Mouse (Mus musculus) bone marrow, adult 2 months (tissue): ENCODE data around the gene Ocm.

Experiments
- CTCF ChIP-seq: fragments of 200-500 bp; IDR thresholded peaks from 2 replicates; pipeline ENCODE4 v1.5.1; 2011; ENCODE audit warnings: low read length, control low read depth; ENCODE audit not compliant: control insufficient read depth, insufficient read depth
- POLR2A ChIP-seq: fragments of 200-500 bp; IDR thresholded peaks from 2 replicates; pipeline ENCODE4 v1.6.1; 2011; ENCODE audit warnings: low read depth, mild to moderate bottlenecking, control low read depth, low read length, borderline replicate concordance; ENCODE audit not compliant: control insufficient read depth

- no peak for TF ChIP-seq CTCF
- no peak for TF ChIP-seq POLR2A
Observed at GRCm38 (mm10) chr5:144066036-144066435, 39.6 kb upstream of the Ocm start.
